Mouse (Mus musculus) layer of hippocampus, adult 2 months (tissue): ENCODE data around the gene Krtap9-3. TPM values are rescaled to one million over a fixed set of nuclear protein-coding genes. Genes with fewer than 3 reads are reported as not detected.

Experiments used
- DNase-seq, 2 experiments: peaks; one replicate each; pipeline ENCODE4 v3.0.0; 2022; ENCODE audit warnings: low spot score in 2 of 2
- H3K27ac ChIP-seq: fragments of 200-600 bp; 2 replicates; pipeline ENCODE4 v1.8.1; 2022
- H3K4me3 ChIP-seq: fragments of 200-600 bp; 2 replicates; pipeline ENCODE4 v1.8.1; 2022; ENCODE audit warnings: mild to moderate bottlenecking
- CTCF ChIP-seq: fragments of 200-600 bp; conservative IDR thresholded peaks from 2 replicates; pipeline ENCODE4 v1.8.1; 2022; ENCODE audit warnings: antibody characterized with exemption, mild to moderate bottlenecking, moderate library complexity
- total RNA-seq, 2 experiments: library from RNA; stranded (reverse); gene quantifications; 2 replicates each; pipeline ENCODE4 v1.2.3; 2021

The Krtap9-3 gene
- total RNA-seq, 2 experiments from 2014 or later = not detected

- no peak within 1 kb of the TSS for H3K27ac ChIP-seq
- DNase-seq = no peak
- TF ChIP-seq CTCF = no peak
- H3K4me3 ChIP-seq = no peak within 1 kb of the TSS
Measured at GRCm38 (mm10) chr11:99590981-99591380, 6.9 kb downstream of the Krtap9-3 start, which contains the start of gene Krtap1-3. Gene Krtap1-3 (minus strand): TSS chr11:99591339.

DNA sequence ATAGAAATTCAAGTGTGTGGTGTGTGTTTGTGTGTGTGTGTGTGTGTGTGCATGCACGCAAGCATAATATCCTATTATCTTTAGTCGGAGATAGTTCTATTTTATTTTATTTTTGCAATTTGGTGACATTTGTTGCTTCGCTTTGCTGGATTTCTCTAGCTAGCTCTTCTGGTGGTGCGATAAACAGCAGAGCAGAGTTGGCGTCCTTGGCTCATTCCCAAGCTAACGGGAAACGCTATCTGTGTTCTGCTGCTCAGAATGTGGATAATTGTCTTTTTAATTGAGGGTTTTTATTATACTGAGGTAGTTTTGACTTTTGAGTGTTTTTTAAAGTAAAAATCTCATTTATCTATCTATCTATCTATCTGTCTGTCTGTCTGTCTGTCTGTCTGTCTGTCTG, 12.8 kb downstream of the Krtap9-3 start:
- peak overlapping the region; percentile 82 for H3K27ac ChIP-seq
- peak; percentile 59 to 64 for DNase-seq
- no peak for TF ChIP-seq CTCF
- no peak overlapping the region for H3K4me3 ChIP-seq

GRCm38 (mm10) chr11:99583245-99583704, 14.6 kb downstream of the Krtap9-3 start, which contains the start of gene Krtap1-4:
Gene Krtap1-4 (minus strand): TSS chr11:99583654.
- no peak within 1 kb of the TSS for H3K4me3 ChIP-seq
- no peak for TF ChIP-seq CTCF
- H3K27ac ChIP-seq = peak within 1 kb of the TSS; percentile 82

GRCm38 (mm10) chr11:99581564-99581963, 16.3 kb downstream of the Krtap9-3 start:
- no peak for DNase-seq
- no peak overlapping the region for H3K4me3 ChIP-seq
- no peak overlapping the region for H3K27ac ChIP-seq
- TF ChIP-seq CTCF = no peak

More at GRCm38 (mm10) chr11:99583245-99583704, 14.6 kb downstream of the Krtap9-3 start, which contains the start of gene Krtap1-4:
- DNase-seq = no peak

DNA sequence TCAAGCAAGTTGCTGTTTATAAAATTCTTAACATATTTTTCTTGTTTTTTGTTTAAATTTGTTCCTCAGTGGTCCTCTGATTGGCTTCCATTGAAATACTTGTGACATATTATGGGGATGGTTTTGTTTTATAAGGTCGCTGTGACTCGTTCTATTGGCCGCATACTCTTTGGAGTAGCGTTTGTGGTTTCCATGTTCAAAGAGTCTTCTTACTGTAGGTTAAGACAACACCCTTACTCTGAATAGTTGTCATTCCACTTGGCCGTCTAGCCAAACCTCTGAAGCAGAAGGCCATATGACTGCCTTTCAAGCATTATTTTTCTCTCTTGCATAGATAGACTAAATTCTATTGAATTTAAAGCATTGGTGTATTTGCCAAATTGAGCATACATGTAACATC, 16.9 kb downstream of the Krtap9-3 start:
- no peak for TF ChIP-seq CTCF
- DNase-seq = no peak
- Histone ChIP-seq H3K27ac (no peak overlapping the region), H3K4me3 (no peak overlapping the region)

DNA sequence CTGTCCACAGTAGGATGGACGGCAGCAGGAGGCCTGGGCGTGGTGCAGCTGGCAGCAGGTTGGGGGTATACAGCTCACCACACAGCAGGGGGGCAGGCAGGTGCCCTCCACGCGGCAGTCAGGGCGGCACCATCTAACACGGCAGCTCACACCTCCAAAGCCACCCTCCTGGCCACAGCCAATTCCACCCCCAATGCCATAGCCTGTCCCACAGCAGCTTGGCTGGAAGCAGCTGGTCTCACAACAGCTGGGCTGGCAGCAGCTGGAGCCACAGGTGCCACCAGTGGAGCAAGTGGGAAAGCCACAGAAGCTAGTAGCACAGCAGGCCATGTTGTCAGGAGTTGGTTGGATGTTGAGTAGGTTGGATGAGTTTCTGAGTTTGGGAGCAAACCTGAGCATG, 17.3 kb downstream of the Krtap9-3 start, which contains the start of gene Krtap1-5:
Gene Krtap1-5, minus strand, starts transcription at position 381 of the 400 bp plus-strand sequence.
- no peak for DNase-seq
- H3K27ac ChIP-seq = no peak within 1 kb of the TSS

GRCm38 (mm10) chr11:99574106-99574505, 23.8 kb downstream of the Krtap9-3 start:
- Histone ChIP-seq H3K4me3 (no peak overlapping the region), H3K27ac (no peak overlapping the region)
- peak; percentile 97 for TF ChIP-seq CTCF
- DNase-seq = peak; percentile 32 to 75

More for the DNA sequence above, 17.3 kb downstream of the Krtap9-3 start, which contains the start of gene Krtap1-5:
- no peak within 1 kb of the TSS for H3K4me3 ChIP-seq
- TF ChIP-seq CTCF = no peak

- no peak overlapping the region for H3K27ac ChIP-seq
- TF ChIP-seq CTCF = no peak
- no peak overlapping the region for H3K4me3 ChIP-seq
- no peak for DNase-seq
Measured at GRCm38 (mm10) chr11:99573164-99573563, 24.7 kb downstream of the Krtap9-3 start.

DNA sequence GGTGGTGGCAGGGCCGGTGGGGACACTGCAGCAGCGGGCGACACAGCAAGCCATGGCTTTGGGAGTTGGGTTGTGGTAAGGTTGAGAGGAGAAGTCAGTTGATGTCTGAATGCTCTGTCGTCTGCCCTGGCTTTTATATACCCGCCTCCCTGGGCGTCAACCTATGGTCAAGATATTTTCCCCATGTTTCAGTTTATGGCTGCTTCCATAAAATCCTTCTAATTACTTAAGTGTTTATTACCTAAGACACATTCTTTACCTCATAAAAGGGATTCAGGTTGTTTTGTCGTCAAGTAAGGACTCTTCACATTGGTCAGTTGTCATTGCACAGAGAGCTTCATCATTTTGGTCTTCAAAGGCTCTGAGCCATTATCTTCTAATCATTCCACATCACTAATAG, 31.4 kb downstream of the Krtap9-3 start, which contains the start of gene Krtap3-1:
Gene Krtap3-1, minus strand, starts transcription at position 101 of the 400 bp plus-strand sequence.
- Histone ChIP-seq H3K27ac (no peak within 1 kb of the TSS), H3K4me3 (no peak within 1 kb of the TSS)
- DNase-seq = no peak
- TF ChIP-seq CTCF = no peak

DNA sequence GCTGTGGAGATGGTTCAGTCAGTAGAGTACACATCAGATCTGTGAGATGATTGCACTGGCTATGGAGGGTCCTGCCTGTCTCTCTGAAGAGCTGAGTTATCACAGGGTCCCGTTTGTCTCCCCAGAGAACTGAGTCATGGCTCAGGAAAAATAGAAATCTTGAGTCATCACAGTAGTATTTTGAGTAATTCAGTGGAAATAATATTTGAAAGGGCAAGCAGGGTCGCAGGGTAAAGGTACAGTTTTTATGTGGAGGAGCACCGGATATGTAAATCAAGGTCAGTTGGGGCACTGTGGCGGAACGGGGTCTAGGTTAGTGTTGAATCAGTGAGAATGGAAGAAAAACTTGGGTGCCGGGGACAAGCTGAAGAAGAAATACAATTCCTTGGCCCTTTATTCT, 35.3 kb downstream of the Krtap9-3 start:
- no peak for DNase-seq
- Histone ChIP-seq H3K4me3 (no peak overlapping the region), H3K27ac (no peak overlapping the region)
- TF ChIP-seq CTCF = no peak

GRCm38 (mm10) chr11:99559366-99559765, 38.5 kb downstream of the Krtap9-3 start, which contains the start of gene Gm11939:
Gene Gm11939 (minus strand): TSS chr11:99559466.
- no peak for DNase-seq
- TF ChIP-seq CTCF = no peak
- Histone ChIP-seq H3K27ac (no peak within 1 kb of the TSS), H3K4me3 (no peak within 1 kb of the TSS)

DNA sequence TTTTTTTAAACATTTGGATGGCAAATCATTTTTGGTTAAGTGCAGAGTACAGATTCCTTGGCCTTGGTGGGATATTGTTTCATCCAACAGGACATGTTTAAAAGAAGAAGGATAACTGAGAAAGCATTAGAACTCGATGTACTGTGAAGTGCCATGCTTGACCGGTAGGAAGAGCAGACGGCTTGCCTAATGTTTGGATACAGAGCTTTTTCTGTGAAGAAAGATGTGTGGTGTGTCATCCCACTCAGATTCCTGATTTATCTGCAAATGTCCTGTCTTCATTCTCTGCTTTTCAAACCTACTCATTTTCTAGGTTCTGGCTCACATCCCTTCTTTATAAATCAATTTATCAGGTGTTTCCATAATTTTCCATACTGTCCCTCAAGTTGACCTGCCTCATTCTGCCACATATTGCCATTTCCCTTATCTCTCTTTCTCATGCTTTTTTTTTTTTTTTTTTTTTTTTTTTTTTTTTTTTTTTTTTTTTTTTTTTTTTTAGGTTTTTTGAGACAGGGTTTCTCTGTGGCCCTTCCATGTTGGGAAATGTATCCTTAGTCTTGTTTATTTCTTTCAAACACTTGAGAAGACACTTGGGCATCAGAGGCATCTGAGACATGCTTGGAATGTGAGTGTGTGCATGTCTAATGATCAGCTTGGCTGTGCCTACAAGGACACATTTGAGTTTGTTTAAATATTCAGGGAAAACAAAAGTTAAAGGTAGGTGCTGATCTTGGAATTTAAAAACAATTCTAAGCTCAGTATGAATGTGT, 39.7 kb downstream of the Krtap9-3 start:
- no peak overlapping the region for H3K4me3 ChIP-seq
- TF ChIP-seq CTCF = 0 out of 2 replicates have a peak, but pooled peaks have one; percentile 5
- H3K27ac ChIP-seq = no peak overlapping the region
- DNase-seq = no peak

DNA sequence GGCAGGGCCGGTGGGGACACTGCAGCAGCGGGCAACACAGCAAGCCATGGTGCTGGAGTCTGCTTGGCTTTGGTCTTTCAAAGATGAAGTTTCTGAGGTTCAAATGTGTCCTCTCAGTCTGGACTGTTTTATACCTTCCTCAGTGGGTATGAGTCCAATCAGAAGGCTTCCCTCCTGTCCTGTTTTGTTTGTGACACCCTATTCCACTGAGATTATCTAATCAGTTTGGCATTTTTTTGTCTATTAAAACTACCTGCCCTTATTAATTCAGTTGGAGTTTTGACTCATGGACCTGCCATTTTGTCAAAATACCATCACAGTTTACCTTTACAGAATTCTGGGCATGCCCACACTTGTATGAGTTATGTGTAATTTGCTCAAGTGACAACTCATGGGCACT, 41.2 kb downstream of the Krtap9-3 start, which contains the start of gene Krtap3-2:
Gene Krtap3-2, minus strand, starts transcription at position 101 of the 400 bp plus-strand sequence.
- Histone ChIP-seq H3K4me3 (no peak within 1 kb of the TSS), H3K27ac (no peak within 1 kb of the TSS)
- TF ChIP-seq CTCF = no peak
- DNase-seq = no peak
